Mouse (Mus musculus) skeletal muscle tissue, postnatal 0 days (tissue): ENCODE measurements around the gene 1700006A11Rik. TPM values are rescaled to one million over a fixed set of nuclear protein-coding genes. Genes with fewer than 3 reads are reported as not detected.

Source experiments
- polyA plus RNA-seq: library from polyadenylated mRNA; unstranded; fragments of >200 nt; fragmentation: Nextera tagmentation; extraction: Ambion mirVana; gene quantifications from 2 replicates; pipeline ENCODE4 v1.2.1, GENCODE M21; 2015

Gene 1700006A11Rik
- not detected in 2 replicates for polyA plus RNA-seq

GRCm38 (mm10) chr3:124425940-124426339 is at the start of gene 1700006A11Rik:
1700006A11Rik (minus strand) TSS chr3:124426040.

Other genes starting within 250 kb of the 1700006A11Rik start
- 2.0 and 2.4 TPM in 2 replicates for gene Tram1l1, start 105.2 kb downstream of the 1700006A11Rik start, polyA plus RNA-seq
- not detected in 2 replicates for gene 1700003H04Rik, start 155.1 kb upstream of the 1700006A11Rik start, polyA plus RNA-seq